Mouse (Mus musculus) lung, embryonic 14.5 days (tissue): ENCODE results near the gene Shh. TPM values are rescaled to one million over a fixed set of nuclear protein-coding genes. Genes with fewer than 3 reads are reported as not detected.

Experiments used
- ATAC-seq: fragments of 200-750 bp; cut with Nextera tagmentation; 2 replicates; pipeline ENCODE4 v1.8.0; 2017; ENCODE audit warnings: mild to moderate bottlenecking, moderate TSS enrichment, moderate library complexity; ENCODE audit not compliant: insufficient read depth
- DNase-seq: peaks from one replicate; pipeline ENCODE4 v3.0.0-alpha.2; 2015
- H3K27ac ChIP-seq: fragments of 300-500 bp; sonication (generic); 2 replicates; pipeline ENCODE4 v1.5.1; 2014; ENCODE audit warnings: low read depth, mild to moderate bottlenecking, moderate library complexity
- H3K27me3 ChIP-seq: fragments of 300-500 bp; sonication (generic); 2 replicates; pipeline ENCODE4 v1.6.1; 2014; ENCODE audit warnings: low read length, control low read depth; ENCODE audit not compliant: insufficient read depth
- H3K36me3 ChIP-seq: fragments of 300-500 bp; sonication (generic); 2 replicates; pipeline ENCODE4 v1.6.1; 2014; ENCODE audit warnings: control low read depth; ENCODE audit not compliant: insufficient read depth
- H3K4me1 ChIP-seq: fragments of 300-500 bp; sonication (generic); 2 replicates; pipeline ENCODE4 v1.6.1; 2014; ENCODE audit warnings: antibody characterized with exemption, control low read depth; ENCODE audit not compliant: insufficient read depth
- H3K4me2 ChIP-seq: fragments of 300-500 bp; sonication (generic); 2 replicates; pipeline ENCODE4 v1.6.1; 2014; ENCODE audit warnings: mild to moderate bottlenecking
- H3K4me3 ChIP-seq: fragments of 300-500 bp; sonication (generic); 2 replicates; pipeline ENCODE4 v1.5.1; 2014; ENCODE audit warnings: low read depth, low read length
- H3K9ac ChIP-seq: fragments of 300-500 bp; sonication (generic); 2 replicates; pipeline ENCODE4 v1.6.1; 2014
- H3K9me3 ChIP-seq: fragments of 300-500 bp; sonication (generic); 2 replicates; pipeline ENCODE4 v1.6.1; 2016; ENCODE audit warnings: low read depth, low read length, control low read depth
- CTCF ChIP-seq: IDR thresholded peaks from 2 replicates; pipeline ENCODE4 v1.5.1; 2016; ENCODE audit warnings: antibody characterized with exemption, low read depth
- WGBS: fragments of 180-500 bp; shearing (Covaris S2); extraction: QIAGEN DNeasy Blood & Tissue Kit; methylation state at CpG from one replicate; pipeline ENCODE4 v1.1.7; 2014; 5-methylcytosine and 5-hydroxymethylcytosine counted together
- polyA plus RNA-seq: library from polyadenylated mRNA; unstranded; fragments of >200 nt; fragmentation: Nextera tagmentation; extraction: Ambion mirVana; gene quantifications from 2 replicates; pipeline ENCODE4 v1.2.1, GENCODE M21; 2014

The Shh gene
- polyA plus RNA-seq, 1 experiment from 2014 or later = 6.3 TPM

- Histone ChIP-seq H3K27ac (no peak overlapping the region), H3K4me1 (no peaks in the 10 kb centered on the region), H3K4me2 (no peak overlapping the region), H3K27me3 (peaks cover 5% of the 10 kb centered on the region; the same call in 1 of the 2 replicates), H3K9ac (no peak overlapping the region), H3K36me3 (no peaks in the 10 kb centered on the region), H3K4me3 (no peak overlapping the region), H3K9me3 (no peaks in the 10 kb centered on the region)
- ATAC-seq = peak; percentile 75; the same call in 1 of the 2 replicates
- peak; percentile 92 for DNase-seq
- peak; percentile 99 for TF ChIP-seq CTCF
- WGBS = 26% methylated on average over 6 of the region's 6 CpGs
Observed at GRCm38 (mm10) chr5:28451053-28451638, 15.9 kb downstream of the Shh start.

- no peaks in the 10 kb centered on the region for H3K4me1 ChIP-seq
- no peak overlapping the region for H3K4me3 ChIP-seq
- no peak for TF ChIP-seq CTCF
- ATAC-seq (no peak), DNase-seq (no peak)
- no peaks in the 10 kb centered on the region for H3K27me3 ChIP-seq
- H3K4me2 ChIP-seq = no peak overlapping the region
- H3K36me3 ChIP-seq = no peaks in the 10 kb centered on the region
- WGBS = 47% methylated on average over 3 of the region's 3 CpGs
- no peak overlapping the region for H3K9ac ChIP-seq
- H3K9me3 ChIP-seq = no peaks in the 10 kb centered on the region
- H3K27ac ChIP-seq = no peak overlapping the region
Observed at GRCm38 (mm10) chr5:28450126-28450890, 16.7 kb downstream of the Shh start.

GRCm38 (mm10) chr5:28425926-28426325 lies 41.1 kb downstream of the Shh start:
- Histone ChIP-seq H3K4me1 (no peaks in the 10 kb centered on the region), H3K36me3 (no peaks in the 10 kb centered on the region), H3K4me2 (no peak overlapping the region), H3K27ac (no peak overlapping the region), H3K9ac (no peak overlapping the region), H3K27me3 (no peaks in the 10 kb centered on the region), H3K9me3 (no peaks in the 10 kb centered on the region), H3K4me3 (no peak overlapping the region)
- DNase-seq (no peak), ATAC-seq (no peak)
- 92% methylated on average over 9 of the region's 9 CpGs for WGBS
- TF ChIP-seq CTCF = no peak

- DNase-seq (no peak), ATAC-seq (no peak)
- no peak for TF ChIP-seq CTCF
- H3K27ac ChIP-seq = no peak overlapping the region
- no peak overlapping the region for H3K4me3 ChIP-seq
- WGBS = 52% methylated on average over 4 of the region's 4 CpGs
- H3K9me3 ChIP-seq = no peaks in the 10 kb centered on the region
- H3K27me3 ChIP-seq = no peaks in the 10 kb centered on the region
- H3K9ac ChIP-seq = no peak overlapping the region
- no peaks in the 10 kb centered on the region for H3K4me1 ChIP-seq
- H3K4me2 ChIP-seq = no peak overlapping the region
- H3K36me3 ChIP-seq = peaks cover 11% of the 10 kb centered on the region
Observed at GRCm38 (mm10) chr5:28423781-28424180, 43.3 kb downstream of the Shh start.

GRCm38 (mm10) chr5:28419640-28420265 lies 47.3 kb downstream of the Shh start:
- peak; percentile 36; the same call in 1 of the 2 replicates for ATAC-seq
- no peak overlapping the region for H3K27ac ChIP-seq

GRCm38 (mm10) chr5:28418734-28419133 lies 48.3 kb downstream of the Shh start:
- H3K4me2 ChIP-seq = no peak overlapping the region
- H3K27me3 ChIP-seq = no peaks in the 10 kb centered on the region
- no peak overlapping the region for H3K4me3 ChIP-seq
- WGBS = 84% methylated on average over 10 of the region's 10 CpGs
- no peak overlapping the region for H3K9ac ChIP-seq
- no peaks in the 10 kb centered on the region for H3K4me1 ChIP-seq
- DNase-seq (no peak), ATAC-seq (no peak)
- no peak overlapping the region for H3K27ac ChIP-seq
- no peaks in the 10 kb centered on the region for H3K9me3 ChIP-seq
- peaks cover 57% of the 10 kb centered on the region for H3K36me3 ChIP-seq
- TF ChIP-seq CTCF = no peak

More at GRCm38 (mm10) chr5:28419640-28420265, 47.3 kb downstream of the Shh start:
- 81% methylated on average over 12 of the region's 12 CpGs for WGBS
- no peak for DNase-seq
- Histone ChIP-seq H3K27me3 (no peaks in the 10 kb centered on the region), H3K9ac (no peak overlapping the region), H3K4me1 (no peaks in the 10 kb centered on the region), H3K4me3 (no peak overlapping the region), H3K36me3 (peaks cover 47% of the 10 kb centered on the region), H3K4me2 (no peak overlapping the region), H3K9me3 (no peaks in the 10 kb centered on the region)
- no peak for TF ChIP-seq CTCF

- Histone ChIP-seq H3K9me3 (no peaks in the 10 kb centered on the region), H3K9ac (no peak overlapping the region), H3K4me1 (no peaks in the 10 kb centered on the region), H3K4me3 (no peak overlapping the region), H3K36me3 (peaks cover 84% of the 10 kb centered on the region), H3K27ac (no peak overlapping the region), H3K27me3 (no peaks in the 10 kb centered on the region), H3K4me2 (no peak overlapping the region)
- TF ChIP-seq CTCF = no peak
- no peak for ATAC-seq
- DNase-seq = no peak
Observed at GRCm38 (mm10) chr5:28416029-28416428, 51.0 kb downstream of the Shh start.
